Mouse (Mus musculus) embryonic facial prominence, embryonic 12.5 days (tissue): ENCODE data around the gene Oxtr. TPM values are rescaled to one million over a fixed set of nuclear protein-coding genes. Genes with fewer than 3 reads are reported as not detected.

Experiments
- ATAC-seq: fragments of 200-750 bp; cut with Nextera tagmentation; 2 replicates; pipeline ENCODE4 v1.8.0; 2017; ENCODE audit not compliant: insufficient number of reproducible peaks, insufficient read depth, low FRiP score, low TSS enrichment
- H3K27ac ChIP-seq: fragments of 300-500 bp; sonication (generic); 2 replicates; pipeline ENCODE4 v1.5.1; 2016; ENCODE audit warnings: mild to moderate bottlenecking
- H3K27me3 ChIP-seq: fragments of 300-500 bp; sonication (generic); 2 replicates; pipeline ENCODE4 v1.6.1; 2016; ENCODE audit warnings: mild to moderate bottlenecking, moderate library complexity
- H3K36me3 ChIP-seq: fragments of 300-500 bp; sonication (generic); 2 replicates; pipeline ENCODE4 v1.6.1; 2016; ENCODE audit warnings: mild to moderate bottlenecking
- H3K4me1 ChIP-seq: fragments of 300-500 bp; sonication (generic); 2 replicates; pipeline ENCODE4 v1.6.1; 2016
- H3K4me2 ChIP-seq: fragments of 300-500 bp; sonication (generic); replicated peaks from 2 replicates; pipeline ENCODE4 v1.6.1; 2016; ENCODE audit warnings: mild to moderate bottlenecking, moderate library complexity
- H3K4me3 ChIP-seq: fragments of 300-500 bp; sonication (generic); 2 replicates; pipeline ENCODE4 v1.5.1; 2016; ENCODE audit warnings: mild to moderate bottlenecking
- H3K9ac ChIP-seq: fragments of 300-500 bp; sonication (generic); 2 replicates; pipeline ENCODE4 v1.6.1; 2016; ENCODE audit warnings: mild to moderate bottlenecking, moderate library complexity
- H3K9me3 ChIP-seq: fragments of 300-500 bp; sonication (generic); 2 replicates; pipeline ENCODE4 v1.6.1; 2016; ENCODE audit warnings: mild to moderate bottlenecking, moderate library complexity
- WGBS: fragments of 180-500 bp; shearing (Covaris S2); methylation state at CpG from one replicate; pipeline ENCODE4 v1.1.7; 2016; 5-methylcytosine and 5-hydroxymethylcytosine counted together
- polyA plus RNA-seq: library from polyadenylated mRNA; unstranded; fragments of >200 nt; fragmentation: Nextera tagmentation; extraction: Ambion mirVana; gene quantifications from 2 replicates; pipeline ENCODE4 v1.2.1, GENCODE M21; 2016

Gene Oxtr
- polyA plus RNA-seq, 1 experiment from 2014 or later: 0.31 TPM

GRCm38 (mm10) chr6:112484316-112484715 lies 5.4 kb downstream of the Oxtr start:
- 3% methylated on average over 4 of the region's 4 CpGs for WGBS
- Histone ChIP-seq H3K9ac (no peak overlapping the region), H3K4me3 (no peak overlapping the region), H3K9me3 (no peaks in the 10 kb centered on the region), H3K27me3 (peaks cover 39% of the 10 kb centered on the region), H3K4me2 (no peak overlapping the region), H3K36me3 (no peaks in the 10 kb centered on the region), H3K27ac (no peak overlapping the region), H3K4me1 (peaks cover 5% of the 10 kb centered on the region)
- ATAC-seq: no peak

- H3K9ac ChIP-seq: no peak overlapping the region
- H3K4me3 ChIP-seq: no peak overlapping the region
- no peaks in the 10 kb centered on the region for H3K36me3 ChIP-seq
- H3K27ac ChIP-seq: no peak overlapping the region
- H3K9me3 ChIP-seq: no peaks in the 10 kb centered on the region
- H3K27me3 ChIP-seq: no peaks in the 10 kb centered on the region
- no peak for ATAC-seq
- no peak overlapping the region for H3K4me2 ChIP-seq
- H3K4me1 ChIP-seq: no peaks in the 10 kb centered on the region
- 52% methylated on average over 13 of the region's 13 CpGs for WGBS
Measured at GRCm38 (mm10) chr6:112479861-112480260, 9.9 kb downstream of the Oxtr start.

DNA sequence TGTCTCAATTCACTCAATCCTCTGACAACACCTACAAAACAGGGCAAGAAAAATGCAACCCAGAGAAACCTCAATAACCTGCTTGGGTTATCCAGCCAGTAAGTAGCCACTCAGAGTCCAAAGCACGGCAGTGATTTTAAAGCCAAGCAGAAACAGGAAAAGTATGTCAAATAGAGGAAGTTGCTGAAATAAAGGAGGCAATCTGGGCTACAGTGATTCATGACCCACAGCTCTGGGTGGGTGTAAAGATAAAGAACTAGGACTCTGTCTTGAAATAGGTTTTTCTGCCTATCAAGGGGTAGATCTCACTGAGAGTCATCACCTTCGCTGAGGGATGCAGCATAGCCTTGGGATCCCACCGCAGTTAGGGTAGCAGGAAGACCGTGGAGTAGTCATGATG lies 18.1 kb downstream of the Oxtr start:
- ATAC-seq: no peak
- 87% methylated on average over 4 of the region's 4 CpGs for WGBS

GRCm38 (mm10) chr6:112466001-112466400 lies 23.7 kb downstream of the Oxtr start:
- Histone ChIP-seq H3K9ac (no peak overlapping the region), H3K4me3 (no peak overlapping the region), H3K27me3 (no peaks in the 10 kb centered on the region), H3K27ac (no peak overlapping the region), H3K4me1 (no peaks in the 10 kb centered on the region), H3K36me3 (no peaks in the 10 kb centered on the region), H3K4me2 (no peak overlapping the region), H3K9me3 (no peaks in the 10 kb centered on the region)
- ATAC-seq: no peak

More for the DNA sequence above, 18.1 kb downstream of the Oxtr start:
- no peak overlapping the region for H3K4me2 ChIP-seq
- H3K27me3 ChIP-seq: no peaks in the 10 kb centered on the region; the same call in 1 of the 2 replicates
- H3K4me1 ChIP-seq: no peaks in the 10 kb centered on the region
- no peak overlapping the region for H3K4me3 ChIP-seq
- H3K27ac ChIP-seq: no peak overlapping the region
- no peaks in the 10 kb centered on the region for H3K9me3 ChIP-seq
- no peak overlapping the region for H3K9ac ChIP-seq
- no peaks in the 10 kb centered on the region for H3K36me3 ChIP-seq

DNA sequence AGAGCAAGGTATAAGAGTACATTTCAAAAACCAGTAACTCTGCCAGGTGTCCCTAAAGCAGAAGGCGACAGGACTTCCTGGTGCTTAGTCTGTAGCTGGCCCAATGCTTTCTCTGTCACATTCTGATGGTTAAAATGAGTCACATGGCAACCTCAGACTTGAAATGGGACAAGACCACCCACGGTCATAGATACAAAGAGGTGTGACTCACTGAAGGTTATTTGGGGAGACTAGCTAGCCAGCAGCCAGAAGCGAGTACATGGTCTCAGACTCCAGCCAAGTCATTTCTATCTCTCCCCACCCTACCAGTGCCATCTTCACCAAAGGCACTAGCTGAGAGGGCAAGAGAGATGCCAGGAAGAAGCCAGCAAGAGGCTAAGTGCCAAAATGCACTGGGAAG lies 24.3 kb downstream of the Oxtr start:
- Histone ChIP-seq H3K36me3 (no peaks in the 10 kb centered on the region), H3K9me3 (no peaks in the 10 kb centered on the region), H3K4me2 (no peak overlapping the region), H3K27me3 (no peaks in the 10 kb centered on the region), H3K9ac (no peak overlapping the region), H3K4me3 (no peak overlapping the region), H3K4me1 (no peaks in the 10 kb centered on the region), H3K27ac (no peak overlapping the region)
- ATAC-seq: no peak
- 82% methylated on average over 3 of the region's 3 CpGs for WGBS

DNA sequence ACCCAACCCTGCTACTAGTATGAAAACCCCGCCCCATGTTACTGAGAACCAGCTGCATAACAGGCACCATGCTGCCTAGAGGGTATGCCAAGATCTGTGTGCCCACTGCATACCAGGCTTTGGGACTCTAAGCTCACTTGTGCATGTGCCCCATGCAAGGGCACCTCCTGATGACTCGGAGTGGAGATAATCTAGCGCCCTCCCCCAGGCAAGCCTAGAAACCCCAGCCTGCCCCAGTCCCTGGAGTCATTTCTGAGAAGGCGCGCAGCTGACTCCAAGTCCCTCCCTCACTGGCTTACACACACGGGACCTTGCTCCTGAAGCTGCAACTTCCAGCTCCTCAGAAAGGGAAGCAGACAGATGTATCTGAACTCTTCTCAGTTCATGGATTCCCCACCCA lies 26.4 kb downstream of the Oxtr start:
- H3K9me3 ChIP-seq: no peaks in the 10 kb centered on the region
- H3K27ac ChIP-seq: no peak overlapping the region
- H3K9ac ChIP-seq: no peak overlapping the region
- no peak overlapping the region for H3K4me2 ChIP-seq
- no peaks in the 10 kb centered on the region for H3K36me3 ChIP-seq
- 80% methylated on average over 6 of the region's 6 CpGs for WGBS
- H3K4me3 ChIP-seq: no peak overlapping the region
- no peak for ATAC-seq
- no peaks in the 10 kb centered on the region for H3K4me1 ChIP-seq
- no peaks in the 10 kb centered on the region for H3K27me3 ChIP-seq

- 89% methylated on average over 5 of the region's 5 CpGs for WGBS
- Histone ChIP-seq H3K4me3 (no peak overlapping the region), H3K9ac (no peak overlapping the region), H3K4me1 (no peaks in the 10 kb centered on the region), H3K36me3 (no peaks in the 10 kb centered on the region), H3K9me3 (no peaks in the 10 kb centered on the region), H3K4me2 (no peak overlapping the region), H3K27ac (no peak overlapping the region), H3K27me3 (no peaks in the 10 kb centered on the region)
- ATAC-seq: no peak
Measured at GRCm38 (mm10) chr6:112461459-112461858, 28.3 kb downstream of the Oxtr start.

DNA sequence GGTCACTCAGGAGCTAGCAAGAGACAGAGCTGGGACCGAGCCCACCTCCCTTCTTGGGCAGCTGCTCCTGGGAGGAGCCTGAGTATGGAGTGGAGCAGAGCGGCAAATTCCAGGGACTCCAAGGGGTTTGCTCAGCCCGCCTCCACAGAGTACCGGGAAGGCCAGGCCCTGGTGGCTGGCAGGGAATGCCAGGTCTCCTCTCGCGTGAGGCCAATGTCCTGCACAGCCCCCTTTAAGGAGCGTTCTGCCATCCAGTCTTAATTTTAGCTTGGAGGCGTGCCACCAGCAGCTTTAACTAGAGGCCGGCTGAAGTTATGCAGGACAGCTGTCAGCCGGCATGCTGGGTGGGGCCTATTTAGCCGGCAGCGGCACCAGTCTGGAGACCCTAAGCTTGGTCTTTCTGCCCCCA lies 30.4 kb downstream of the Oxtr start, which contains the start of gene Cav3:
Gene Cav3 (plus strand): TSS at position 165 of the 409 bp plus-strand sequence.
- peak; percentile 50 for ATAC-seq
- Histone ChIP-seq H3K27ac (no peak within 1 kb of the TSS), H3K9me3 (no peaks in the 10 kb centered on the region), H3K9ac (no peak within 1 kb of the TSS), H3K4me2 (no peak within 1 kb of the TSS), H3K4me3 (no peak within 1 kb of the TSS), H3K4me1 (no peaks in the 10 kb centered on the region), H3K36me3 (no peaks in the 10 kb centered on the region), H3K27me3 (no peaks in the 10 kb centered on the region)
- 61% methylated on average over 12 of the region's 12 CpGs for WGBS

DNA sequence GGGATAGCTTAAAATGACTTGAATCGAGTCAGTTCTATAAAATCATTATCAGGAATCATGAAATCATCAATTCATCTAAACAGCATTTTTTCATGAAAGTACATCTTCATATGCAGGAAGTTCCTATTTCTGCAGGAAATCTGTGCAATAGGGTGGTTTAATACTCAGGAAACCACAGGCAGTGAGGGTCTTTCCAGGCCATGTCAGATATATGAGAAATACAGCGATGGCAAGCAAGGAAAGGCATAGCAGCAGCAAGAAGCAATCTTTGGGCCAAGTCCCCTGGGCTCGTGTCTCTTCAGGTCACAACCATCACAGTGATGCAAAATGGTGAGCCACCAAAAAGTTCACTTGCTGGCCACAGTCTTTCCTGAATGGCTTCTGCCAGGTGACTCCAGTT lies 44.1 kb downstream of the Oxtr start:
- WGBS: 82% methylated on average over 3 of the region's 3 CpGs
- Histone ChIP-seq H3K4me3 (no peak overlapping the region), H3K9ac (no peak overlapping the region), H3K4me1 (no peaks in the 10 kb centered on the region), H3K4me2 (no peak overlapping the region), H3K9me3 (no peaks in the 10 kb centered on the region), H3K27me3 (no peaks in the 10 kb centered on the region), H3K36me3 (no peaks in the 10 kb centered on the region), H3K27ac (no peak overlapping the region)
- ATAC-seq: no peak

- no peak for ATAC-seq
- Histone ChIP-seq H3K4me1 (no peaks in the 10 kb centered on the region), H3K9ac (no peak overlapping the region), H3K36me3 (no peaks in the 10 kb centered on the region), H3K4me3 (no peak overlapping the region), H3K9me3 (peaks cover 9% of the 10 kb centered on the region; the same call in 1 of the 2 replicates), H3K27ac (no peak overlapping the region), H3K4me2 (no peak overlapping the region), H3K27me3 (no peaks in the 10 kb centered on the region)
- 75% methylated on average over 6 of the region's 6 CpGs for WGBS
Measured at GRCm38 (mm10) chr6:112426018-112426732, 63.6 kb downstream of the Oxtr start.

DNA sequence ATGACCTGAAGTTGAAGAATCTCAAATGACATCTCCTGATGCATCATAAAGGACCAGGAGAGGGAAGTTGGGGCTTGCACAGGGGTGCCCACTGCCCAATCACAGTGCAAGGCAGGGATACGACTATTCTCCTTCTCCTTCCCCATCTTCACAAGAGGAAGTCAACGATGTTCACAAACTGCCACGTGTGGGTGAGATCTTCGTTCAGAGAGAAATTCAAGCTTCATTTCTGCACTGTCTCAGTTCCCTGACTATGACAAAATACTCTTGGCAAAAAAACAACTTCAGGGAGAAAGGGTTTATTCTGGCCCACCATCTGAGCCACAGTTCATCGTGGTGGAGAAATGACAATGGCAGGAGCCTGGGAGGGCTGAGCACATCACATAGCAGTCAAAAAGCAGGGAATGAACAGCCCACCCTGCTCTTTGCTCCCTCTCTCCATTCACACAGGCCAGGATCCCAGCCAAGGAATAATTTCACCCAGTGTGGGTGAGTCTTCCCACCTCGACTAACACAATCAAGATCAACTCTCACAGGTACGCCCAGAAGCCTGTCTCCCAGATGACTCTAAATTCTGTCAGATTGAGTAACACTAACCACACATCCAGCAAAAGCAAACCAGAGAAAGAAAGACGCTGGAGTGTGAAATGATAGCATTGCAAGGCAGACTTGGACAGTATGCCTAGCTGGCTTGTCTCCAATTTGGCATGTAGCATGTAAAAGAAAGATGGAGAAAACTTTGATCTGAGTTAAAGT lies 65.8 kb downstream of the Oxtr start:
- WGBS: 83% methylated on average over 8 of the region's 8 CpGs
- H3K9ac ChIP-seq: no peak overlapping the region

More for the DNA sequence above, 65.8 kb downstream of the Oxtr start:
- Histone ChIP-seq H3K9me3 (peaks cover 9% of the 10 kb centered on the region; the same call in 1 of the 2 replicates), H3K4me1 (no peaks in the 10 kb centered on the region), H3K27ac (no peak overlapping the region), H3K27me3 (no peaks in the 10 kb centered on the region), H3K4me3 (no peak overlapping the region), H3K4me2 (no peak overlapping the region), H3K36me3 (no peaks in the 10 kb centered on the region)
- no peak for ATAC-seq
